In genomic region chr12:86082481-86083012, GRCm38 (mm10) we compare ENCODE assay signal across 8 mouse cellular contexts. TPM values are rescaled to one million over a fixed set of nuclear protein-coding genes. Genes with fewer than 3 reads are reported as not detected.
A peak's percentile ranks its signal among the peaks of the same experiment; 100 is the strongest.
DNase-seq lines count a peak whose midpoint lies in the region; ATAC-seq and TF ChIP-seq lines count a peak whose summit lies in the region.

Gene Ift43, plus strand, starts transcription at chr12:86082541.

- in situ Hi-C loops in CH12.LX (cut with MboI; ENCODE audit: low pct_ligation_motif_present, low pct_unique_long_range_greater_than_20kb, low sequenced_read_pairs) = no loop called here

- no peak for TF ChIP-seq RAD21 in CH12.LX (IDR thresholded peaks at IDR 0.05; ENCODE audit: low read depth, low read length)

- H3K36me3 ChIP-seq in CH12.LX (replicated peaks in 1 of 2; ENCODE audit: control insufficient read depth in 1 of 2, insufficient read depth in 1 of 2, low read length in 1 of 2) = no peaks in the 10 kb centered on the region
- H3K36me3 ChIP-seq in forebrain, embryonic 12.5 days (replicated peaks) = 0 out of 2 replicates have a peak, but pooled peaks cover 4% of the 10 kb centered on the region
- H3K36me3 ChIP-seq in heart, embryonic 16.5 days (ENCODE audit: control insufficient read depth, insufficient read depth) = no peaks in the 10 kb centered on the region
- H3K36me3 ChIP-seq in liver, postnatal 0 days (replicated peaks; ENCODE audit: insufficient read depth, low read length) = no peaks in the 10 kb centered on the region

- H3K27me3 ChIP-seq in CH12.LX (replicated peaks) = peaks cover 27% of the 10 kb centered on the region
- H3K27me3 ChIP-seq in forebrain, embryonic 12.5 days = peaks cover 19% of the 10 kb centered on the region; the same call in 1 of the 2 replicates
- no peaks in the 10 kb centered on the region for H3K27me3 ChIP-seq in heart, embryonic 16.5 days (ENCODE audit: control insufficient read depth, insufficient read depth, low read length)
- H3K27me3 ChIP-seq in liver, postnatal 0 days (ENCODE audit: insufficient read depth, low read length) = peaks cover 8% of the 10 kb centered on the region

- no peak for TF ChIP-seq EP300 in CH12.LX (IDR thresholded peaks at IDR 0.05; ENCODE audit: low read length)
- no peak for TF ChIP-seq EP300 in liver, postnatal 0 days (IDR thresholded peaks at IDR 0.05; ENCODE audit: low read depth)

- TF ChIP-seq CTCF in CH12.LX (conservative IDR thresholded peaks at IDR 0.05 in 1 of 2, IDR thresholded peaks at IDR 0.05 in 1 of 2; ENCODE audit: low read depth in 2 of 2, low read length in 2 of 2) = no peak
- TF ChIP-seq CTCF in liver, postnatal 0 days (IDR thresholded peaks at IDR 0.05; ENCODE audit: low read depth) = no peak
- TF ChIP-seq CTCF in olfactory bulb, adult 2 months (IDR thresholded peaks at IDR 0.05; ENCODE audit: insufficient read depth, low read depth, low read length) = no peak

- H3K4me2 ChIP-seq in CH12.LX (ENCODE audit: insufficient read depth, low read depth, poor library complexity, severe bottlenecking) = peak within 1 kb of the TSS; percentile 81
- H3K4me2 ChIP-seq in forebrain, embryonic 12.5 days = peak within 1 kb of the TSS; percentile 82
- peak within 1 kb of the TSS; percentile 90 for H3K4me2 ChIP-seq in heart, embryonic 16.5 days (ENCODE audit: low read depth, low read length)
- peak within 1 kb of the TSS; percentile 70 for H3K4me2 ChIP-seq in liver, postnatal 0 days (ENCODE audit: low read depth, low read length)

- 1% methylated on average over 35 of the region's 35 CpGs for WGBS in forebrain, embryonic 12.5 days
- WGBS in heart, embryonic 16.5 days = under 1% methylated on average over 35 of the region's 35 CpGs
- under 1% methylated on average over 35 of the region's 35 CpGs for WGBS in liver, postnatal 0 days (ENCODE audit: insufficient replicate concordance)
- under 1% methylated on average over 35 of the region's 35 CpGs for WGBS in olfactory bulb, adult 2 months

- no peaks in the 10 kb centered on the region for H3K9me3 ChIP-seq in CH12.LX (replicated peaks; ENCODE audit: low read length)
- H3K9me3 ChIP-seq in forebrain, embryonic 12.5 days = no peaks in the 10 kb centered on the region
- no peaks in the 10 kb centered on the region for H3K9me3 ChIP-seq in heart, embryonic 16.5 days (replicated peaks; ENCODE audit: control insufficient read depth, low read length)
- H3K9me3 ChIP-seq in liver, postnatal 0 days (ENCODE audit: low read length) = no peaks in the 10 kb centered on the region

- no peak within 1 kb of the TSS for H3K27ac ChIP-seq in CH12.LX (ENCODE audit: insufficient read depth, low read depth)
- H3K27ac ChIP-seq in forebrain, embryonic 12.5 days = no peak within 1 kb of the TSS
- H3K27ac ChIP-seq in heart, embryonic 16.5 days (ENCODE audit: low read length) = peak within 1 kb of the TSS; percentile 52
- no peak within 1 kb of the TSS for H3K27ac ChIP-seq in liver, postnatal 0 days (ENCODE audit: low read depth)
- H3K27ac ChIP-seq in olfactory bulb, adult 2 months (ENCODE audit: insufficient read depth, low read depth, low read length) = no peak within 1 kb of the TSS

- H3K4me3 ChIP-seq in CH12.LX (replicated peaks in 1 of 3; ENCODE audit: low read depth in 2 of 3, low read length in 2 of 3, poor library complexity in 1 of 3) = peak within 1 kb of the TSS; percentile 53 to 71 (median 68)
- H3K4me3 ChIP-seq in forebrain, embryonic 12.5 days (replicated peaks) = peak within 1 kb of the TSS; percentile 76
- peak within 1 kb of the TSS; percentile 75 for H3K4me3 ChIP-seq in heart, embryonic 16.5 days (ENCODE audit: low read length)
- H3K4me3 ChIP-seq in liver, postnatal 0 days (ENCODE audit: low read depth, low read length) = peak within 1 kb of the TSS; percentile 57
- peak within 1 kb of the TSS; percentile 90 for H3K4me3 ChIP-seq in olfactory bulb, adult 2 months (ENCODE audit: insufficient read depth, low read depth, low read length)

- peak within 1 kb of the TSS; percentile 37 for H3K9ac ChIP-seq in CH12.LX (ENCODE audit: insufficient read depth, low read depth)
- H3K9ac ChIP-seq in forebrain, embryonic 12.5 days = peak within 1 kb of the TSS; percentile 68
- H3K9ac ChIP-seq in heart, embryonic 16.5 days (ENCODE audit: low read length) = peak within 1 kb of the TSS; percentile 76
- H3K9ac ChIP-seq in liver, postnatal 0 days (replicated peaks) = peak within 1 kb of the TSS; percentile 8; the same call in 1 of the 2 replicates

- DNase-seq in CH12.LX (ENCODE audit: extremely low read depth) = peak; percentile 35
- DNase-seq in brain, embryonic 18.5 days (ENCODE audit: low read depth, low spot score) = peak; percentile 51
- DNase-seq in kidney, postnatal 25 days = peak; percentile 91 to 93
- peak; percentile 81 for DNase-seq in liver, postnatal 0 days
- peak; percentile 76 to 80 for DNase-seq in urinary bladder, adult 18-20 months (ENCODE audit: low spot score in 2 of 2)

- H3K79me2 ChIP-seq in CH12.LX (replicated peaks; ENCODE audit: control insufficient read depth, extremely low read depth, insufficient read depth, poor library complexity, severe bottlenecking) = no peaks in the 10 kb centered on the region

- peak; percentile 72 for ATAC-seq in forebrain, embryonic 12.5 days (ENCODE audit: low FRiP score)
- peak; percentile 42; the same call in 1 of the 2 replicates for ATAC-seq in heart, embryonic 16.5 days (replicated peaks; ENCODE audit: extremely low read depth, insufficient read depth, low FRiP score)
- peak; percentile 71 for ATAC-seq in liver, postnatal 0 days

- TF ChIP-seq POLR2A in CH12.LX (IDR thresholded peaks at IDR 0.05; ENCODE audit: low read depth, low read length) = peak; percentile 51; the same call in 1 of the 2 replicates
- peak; percentile 38; the same call in 1 of the 2 replicates for TF ChIP-seq POLR2A in olfactory bulb, adult 2 months (IDR thresholded peaks at IDR 0.05; ENCODE audit: insufficient read depth, low read depth, low read length)

- peaks cover 0 to 3% of the 10 kb centered on the region in 2 experiments; a peak in 1 of 4 replicates for H3K4me1 ChIP-seq in CH12.LX (ENCODE audit: control insufficient read depth in 1 of 2, insufficient read depth in 2 of 2)
- peaks cover 15% of the 10 kb centered on the region for H3K4me1 ChIP-seq in forebrain, embryonic 12.5 days
- peaks cover 27% of the 10 kb centered on the region for H3K4me1 ChIP-seq in heart, embryonic 16.5 days (ENCODE audit: control insufficient read depth, insufficient read depth, low read length)
- H3K4me1 ChIP-seq in liver, postnatal 0 days (ENCODE audit: insufficient read depth) = 0 out of 2 replicates have a peak, but pooled peaks cover 5% of the 10 kb centered on the region
- H3K4me1 ChIP-seq in olfactory bulb, adult 2 months (ENCODE audit: control insufficient read depth, insufficient read depth, low read length) = peaks cover 27% of the 10 kb centered on the region

- dilution Hi-C loops in CH12.LX (cut with MboI; ENCODE audit: extremely low pct_ligation_motif_present, extremely low pct_unique_long_range_greater_than_20kb, low sequenced_read_pairs) = no loop called here

TF ChIP-seq in CH12.LX, 34 proteins besides CTCF, POLR2A, EP300 and RAD21 (continues in another document):
- TF ChIP-seq MYC (IDR thresholded peaks at IDR 0.05; ENCODE audit: low read depth, low read length) (no peak), MAFK (IDR thresholded peaks at IDR 0.05; ENCODE audit: insufficient replicate concordance, low read length) (no peak), IRF4 (IDR thresholded peaks at IDR 0.05; ENCODE audit: low read depth, low read length) (no peak), ZC3H11A (IDR thresholded peaks at IDR 0.05; ENCODE audit: low read depth, low read length) (no peak), KAT2A (IDR thresholded peaks at IDR 0.05; ENCODE audit: insufficient replicate concordance, low read length) (no peak), GABPA (IDR thresholded peaks at IDR 0.05; ENCODE audit: insufficient replicate concordance, low read depth, low read length) (no peak), NRF1 (IDR thresholded peaks at IDR 0.05; ENCODE audit: low read depth, low read length) (0 out of 2 replicates have a peak, but pooled peaks have one; percentile 11), JUN (IDR thresholded peaks at IDR 0.05; ENCODE audit: insufficient read depth, low read depth, low read length) (no peak), POLR2AphosphoS2 (IDR thresholded peaks at IDR 0.05; ENCODE audit: low read depth, low read length) (no peak), SIN3A (IDR thresholded peaks at IDR 0.05; ENCODE audit: low read length) (peak; percentile 93), MAZ (IDR thresholded peaks at IDR 0.05; ENCODE audit: low read depth, low read length) (no peak), BHLHE40 (IDR thresholded peaks at IDR 0.05; ENCODE audit: low read depth, low read length) (no peak), MEF2A (IDR thresholded peaks at IDR 0.05; ENCODE audit: borderline replicate concordance, low read depth, low read length) (no peak), CHD2 (IDR thresholded peaks at IDR 0.05; ENCODE audit: low read length) (no peak), MXI1 (IDR thresholded peaks at IDR 0.05; ENCODE audit: low read depth, low read length) (peak; percentile 80), UBTF (IDR thresholded peaks at IDR 0.05; ENCODE audit: low read depth, low read length) (no peak), SMC3 (IDR thresholded peaks at IDR 0.05; ENCODE audit: low read depth, low read length) (no peak), PAX5 (IDR thresholded peaks at IDR 0.05; ENCODE audit: low read length) (no peak), E2F4 (IDR thresholded peaks at IDR 0.05; ENCODE audit: insufficient replicate concordance, low read depth, low read length) (no peak), ELF1 (IDR thresholded peaks at IDR 0.05; ENCODE audit: low read depth, low read length) (peak; percentile 78), USF1 (IDR thresholded peaks at IDR 0.05; ENCODE audit: low read depth, low read length) (no peak), CHD1 (IDR thresholded peaks at IDR 0.05; ENCODE audit: low read depth, low read length) (no peak), MAX (IDR thresholded peaks at IDR 0.05; ENCODE audit: low read length) (0 out of 2 replicates have a peak, but pooled peaks have one; percentile 26), NELFE (IDR thresholded peaks at IDR 0.05; ENCODE audit: low read depth, low read length) (0 out of 2 replicates have a peak, but pooled peaks have one; percentile 34), ZNF384 (IDR thresholded peaks at IDR 0.05; ENCODE audit: low read depth, low read length) (no peak)

RNA-seq across cellular contexts. Expression of gene Ift43, which starts in this region (rescaled TPM):
- total RNA-seq in CH12.LX (2012; rRNA removed) (5.6 and 8.6 TPM in 2 replicates), CH12.LX (2014; rRNA removed) (2.2 and 2.8 TPM in 2 replicates)
- polyA plus RNA-seq in CH12.LX (2012; ENCODE audit: insufficient read length, low read depth) = 1.9 and 2.0 TPM in 2 replicates
- 91.9 and 94.3 TPM in 2 replicates for polyA plus RNA-seq in forebrain, embryonic 12.5 days (2016; fragmentation: Nextera tagmentation; extraction: Ambion mirVana)
- 116 and 118 TPM in 2 replicates for polyA plus RNA-seq in heart, embryonic 16.5 days (2015; fragmentation: Nextera tagmentation; extraction: Ambion mirVana)
- 8.4 and 8.7 TPM in 2 replicates for polyA plus RNA-seq in liver, postnatal 0 days (2015; fragmentation: Nextera tagmentation; extraction: Ambion mirVana)
- not detected in 2 replicates for polyA plus RNA-seq in olfactory bulb, adult 2 months (2012; ENCODE audit: insufficient read depth, insufficient read length, low replicate concordance, missing spikeins)

Comparison
In these comparisons a context has a peak if more than half of its experiments do, and no peak if none do; other contexts are left out.
1. DNase-seq: peak in every context shown above with its lines; median percentile 92 in kidney, postnatal 25 days; 81 in liver, postnatal 0 days; 78 in urinary bladder, adult 18-20 months; 51 in brain, embryonic 18.5 days; 35 in CH12.LX.
2. H3K9ac ChIP-seq: peak in every context shown above with its lines; median percentile 76 in heart, embryonic 16.5 days; 68 in forebrain, embryonic 12.5 days; 37 in CH12.LX; 8 in liver, postnatal 0 days.